Mouse (Mus musculus): ENCODE data around the gene Palm2. TPM values are rescaled to one million over a fixed set of nuclear protein-coding genes. Genes with fewer than 3 reads are reported as not detected.

Palm2 gene
- total and polyA plus RNA-seq, 2 experiments from 2014 or later: 26.4 to 33.1 TPM

GRCm38 (mm10) chr4:57719370-57719769 is 285.3 kb downstream of the Palm2 start:
- no peak for TF ChIP-seq CTCF (IDR thresholded peaks at IDR 0.05)
- Histone ChIP-seq H3K36me3 (ENCODE audit: insufficient read depth, low read length) (no peaks in the 10 kb centered on the region), H3K27me3 (ENCODE audit: insufficient read depth, low read length) (no peaks in the 10 kb centered on the region), H3K4me2 (ENCODE audit: low read depth, low read length, poor library complexity, severe bottlenecking) (no peak overlapping the region), H3K4me3 (ENCODE audit: low read depth, low read length) (no peak overlapping the region), H3K9ac (replicated peaks; ENCODE audit: low read length, poor library complexity, severe bottlenecking) (no peak overlapping the region), H3K4me1 (ENCODE audit: insufficient read depth, low read length) (no peaks in the 10 kb centered on the region), H3K9me3 (ENCODE audit: low read length) (no peaks in the 10 kb centered on the region), H3K27ac (ENCODE audit: low read depth, low read length) (no peak overlapping the region)
- ATAC-seq (ENCODE audit: low FRiP score): no peak
- 100% methylated on average over 1 of the region's 1 CpGs for WGBS
- no peak for DNase-seq (ENCODE audit: low spot score)

- 17% methylated on average over 7 of the region's 7 CpGs for WGBS
- TF ChIP-seq CTCF (IDR thresholded peaks at IDR 0.05): no peak
- DNase-seq (ENCODE audit: low spot score): peak; percentile 19
Observed at GRCm38 (mm10) chr4:57720869-57721361, 286.9 kb downstream of the Palm2 start.

GRCm38 (mm10) chr4:57722296-57722695 is 288.2 kb downstream of the Palm2 start:
- H3K36me3 ChIP-seq (ENCODE audit: insufficient read depth, low read length): no peaks in the 10 kb centered on the region
- H3K4me3 ChIP-seq (ENCODE audit: low read depth, low read length): no peak overlapping the region
- H3K4me1 ChIP-seq (ENCODE audit: insufficient read depth, low read length): no peaks in the 10 kb centered on the region
- no peaks in the 10 kb centered on the region for H3K27me3 ChIP-seq (ENCODE audit: insufficient read depth, low read length)
- no peak overlapping the region for H3K4me2 ChIP-seq (ENCODE audit: low read depth, low read length, poor library complexity, severe bottlenecking)
- no peak overlapping the region for H3K27ac ChIP-seq (ENCODE audit: low read depth, low read length)
- ATAC-seq (ENCODE audit: low FRiP score): no peak
- no peak for DNase-seq (ENCODE audit: low spot score)
- WGBS: 94% methylated on average over 4 of the region's 4 CpGs
- no peak for TF ChIP-seq CTCF (IDR thresholded peaks at IDR 0.05)
- no peak overlapping the region for H3K9ac ChIP-seq (replicated peaks; ENCODE audit: low read length, poor library complexity, severe bottlenecking)
- H3K9me3 ChIP-seq (ENCODE audit: low read length): no peaks in the 10 kb centered on the region

More at GRCm38 (mm10) chr4:57720869-57721361, 286.9 kb downstream of the Palm2 start:
- ATAC-seq (ENCODE audit: low FRiP score): no peak
- no peaks in the 10 kb centered on the region for H3K9me3 ChIP-seq (ENCODE audit: low read length)
- no peaks in the 10 kb centered on the region for H3K4me1 ChIP-seq (ENCODE audit: insufficient read depth, low read length)
- H3K9ac ChIP-seq (replicated peaks; ENCODE audit: low read length, poor library complexity, severe bottlenecking): no peak overlapping the region
- no peak overlapping the region for H3K4me3 ChIP-seq (ENCODE audit: low read depth, low read length)
- no peak overlapping the region for H3K27ac ChIP-seq (ENCODE audit: low read depth, low read length)
- no peaks in the 10 kb centered on the region for H3K36me3 ChIP-seq (ENCODE audit: insufficient read depth, low read length)
- H3K4me2 ChIP-seq (ENCODE audit: low read depth, low read length, poor library complexity, severe bottlenecking): no peak overlapping the region
- no peaks in the 10 kb centered on the region for H3K27me3 ChIP-seq (ENCODE audit: insufficient read depth, low read length)

GRCm38 (mm10) chr4:57723659-57724058 is 289.6 kb downstream of the Palm2 start:
- no peaks in the 10 kb centered on the region for H3K27me3 ChIP-seq (ENCODE audit: insufficient read depth, low read length)
- no peak overlapping the region for H3K4me3 ChIP-seq (ENCODE audit: low read depth, low read length)
- TF ChIP-seq CTCF (IDR thresholded peaks at IDR 0.05): peak; percentile 57
- 48% methylated on average over 2 of the region's 2 CpGs for WGBS
- H3K4me1 ChIP-seq (ENCODE audit: insufficient read depth, low read length): no peaks in the 10 kb centered on the region
- DNase-seq (ENCODE audit: low spot score): no peak
- H3K27ac ChIP-seq (ENCODE audit: low read depth, low read length): no peak overlapping the region
- no peaks in the 10 kb centered on the region for H3K9me3 ChIP-seq (ENCODE audit: low read length)
- ATAC-seq (ENCODE audit: low FRiP score): no peak
- H3K4me2 ChIP-seq (ENCODE audit: low read depth, low read length, poor library complexity, severe bottlenecking): no peak overlapping the region
- no peak overlapping the region for H3K9ac ChIP-seq (replicated peaks; ENCODE audit: low read length, poor library complexity, severe bottlenecking)
- no peaks in the 10 kb centered on the region for H3K36me3 ChIP-seq (ENCODE audit: insufficient read depth, low read length)

GRCm38 (mm10) chr4:57725569-57725968 is 291.5 kb downstream of the Palm2 start:
- Histone ChIP-seq H3K9ac (replicated peaks; ENCODE audit: low read length, poor library complexity, severe bottlenecking) (no peak overlapping the region), H3K27ac (ENCODE audit: low read depth, low read length) (no peak overlapping the region), H3K4me3 (ENCODE audit: low read depth, low read length) (no peak overlapping the region), H3K4me1 (ENCODE audit: insufficient read depth, low read length) (no peaks in the 10 kb centered on the region), H3K4me2 (ENCODE audit: low read depth, low read length, poor library complexity, severe bottlenecking) (no peak overlapping the region), H3K9me3 (ENCODE audit: low read length) (no peaks in the 10 kb centered on the region), H3K36me3 (ENCODE audit: insufficient read depth, low read length) (no peaks in the 10 kb centered on the region), H3K27me3 (ENCODE audit: insufficient read depth, low read length) (no peaks in the 10 kb centered on the region)
- ATAC-seq (ENCODE audit: low FRiP score) (no peak), DNase-seq (ENCODE audit: low spot score) (no peak)
- no peak for TF ChIP-seq CTCF (IDR thresholded peaks at IDR 0.05)
- WGBS: 76% methylated on average over 1 of the region's 1 CpGs

- no peak overlapping the region for H3K9ac ChIP-seq (replicated peaks; ENCODE audit: low read length, poor library complexity, severe bottlenecking)
- no peak overlapping the region for H3K4me3 ChIP-seq (ENCODE audit: low read depth, low read length)
- H3K27me3 ChIP-seq (ENCODE audit: insufficient read depth, low read length): no peaks in the 10 kb centered on the region
- H3K4me2 ChIP-seq (ENCODE audit: low read depth, low read length, poor library complexity, severe bottlenecking): no peak overlapping the region
- H3K36me3 ChIP-seq (ENCODE audit: insufficient read depth, low read length): no peaks in the 10 kb centered on the region
- DNase-seq (ENCODE audit: low spot score): no peak
- no peak for TF ChIP-seq CTCF (IDR thresholded peaks at IDR 0.05)
- ATAC-seq (ENCODE audit: low FRiP score): no peak
- no peaks in the 10 kb centered on the region for H3K9me3 ChIP-seq (ENCODE audit: low read length)
- H3K4me1 ChIP-seq (ENCODE audit: insufficient read depth, low read length): no peaks in the 10 kb centered on the region
- H3K27ac ChIP-seq (ENCODE audit: low read depth, low read length): no peak overlapping the region
- WGBS: 88% methylated on average over 4 of the region's 4 CpGs
Observed at GRCm38 (mm10) chr4:57728611-57729183, 294.6 kb downstream of the Palm2 start.
